Mouse (Mus musculus) myocyte (in vitro differentiated cells): ENCODE results near the gene Trim40. TPM values are rescaled to one million over a fixed set of nuclear protein-coding genes. Genes with fewer than 3 reads are reported as not detected.

Source experiments
- H3K27me3 ChIP-seq: one replicate; pipeline ENCODE4 v1.6.1; 2011; ENCODE audit not compliant: control insufficient read depth, insufficient read depth, insufficient read length
- H3K36me3 ChIP-seq: one replicate; pipeline ENCODE4 v1.6.1; 2011; ENCODE audit not compliant: control insufficient read depth, insufficient read depth
- H3K4me2 ChIP-seq: one replicate; pipeline ENCODE4 v1.6.1; 2011; ENCODE audit warnings: low read depth, control low read depth
- H3K4me3 ChIP-seq: one replicate; pipeline ENCODE4 v1.5.1; 2011; ENCODE audit warnings: mild to moderate bottlenecking, control low read depth, moderate library complexity
- H3K79me2 ChIP-seq: one replicate; pipeline ENCODE4 v1.6.1; 2011; ENCODE audit not compliant: control insufficient read depth, insufficient read depth
- H3ac ChIP-seq: one replicate; pipeline ENCODE4 v1.6.1; 2011; ENCODE audit not compliant: control insufficient read depth, insufficient read length
- CEBPB ChIP-seq: IDR thresholded peaks from 2 replicates; pipeline ENCODE4 v1.6.1; 2011; ENCODE audit warnings: mild to moderate bottlenecking, moderate library complexity; ENCODE audit not compliant: poor library complexity, insufficient read depth, severe bottlenecking
- E2F4 ChIP-seq: IDR thresholded peaks from one replicate; pipeline ENCODE4 v1.6.1; 2011; ENCODE audit warnings: mild to moderate bottlenecking, control low read depth, moderate library complexity; ENCODE audit not compliant: insufficient read depth
- MAX ChIP-seq: IDR thresholded peaks from one replicate; pipeline ENCODE4 v1.6.1; 2011; ENCODE audit warnings: low read depth, mild to moderate bottlenecking, control low read depth
- MYOD1 ChIP-seq, 3 experiments: IDR thresholded peaks; one replicate each; pipeline ENCODE4 v1.6.1; 2011; ENCODE audit warnings: control low read depth in 2 of 3, low read depth in 2 of 3, mild to moderate bottlenecking in 2 of 3, moderate library complexity in 1 of 3; ENCODE audit not compliant: insufficient read length in 2 of 3, control insufficient read depth in 1 of 3
- MYOG ChIP-seq, 3 experiments: IDR thresholded peaks; one replicate each; pipeline ENCODE4 v1.6.1; 2011; ENCODE audit warnings: control low read depth in 2 of 3, low read depth in 2 of 3, mild to moderate bottlenecking in 2 of 3; ENCODE audit not compliant: insufficient read length in 2 of 3, control insufficient read depth in 1 of 3, insufficient read depth in 1 of 3
- POLR2A ChIP-seq: IDR thresholded peaks from one replicate; pipeline ENCODE4 v1.6.1; 2011; ENCODE audit warnings: low read depth, mild to moderate bottlenecking, control low read depth, moderate library complexity; ENCODE audit not compliant: insufficient read length
- POLR2AphosphoS2 ChIP-seq: IDR thresholded peaks from one replicate; pipeline ENCODE4 v1.6.1; 2011; ENCODE audit warnings: low read depth, control low read depth; ENCODE audit not compliant: insufficient read length
- REST ChIP-seq: IDR thresholded peaks from one replicate; pipeline ENCODE4 v1.6.1; 2011; ENCODE audit warnings: mild to moderate bottlenecking, control low read depth, moderate library complexity; ENCODE audit not compliant: insufficient read depth, insufficient read length
- SRF ChIP-seq: IDR thresholded peaks from one replicate; pipeline ENCODE4 v1.6.1; 2011; ENCODE audit warnings: low read depth; ENCODE audit not compliant: control insufficient read depth, insufficient read length
- TCF12 ChIP-seq: IDR thresholded peaks from one replicate; pipeline ENCODE4 v1.6.1; 2011; ENCODE audit warnings: mild to moderate bottlenecking, control low read depth; ENCODE audit not compliant: poor library complexity, insufficient read depth, severe bottlenecking
- TCF3 ChIP-seq: IDR thresholded peaks from one replicate; pipeline ENCODE4 v1.6.1; 2011; ENCODE audit warnings: low read depth, control low read depth; ENCODE audit not compliant: insufficient read length
- USF1 ChIP-seq: IDR thresholded peaks from one replicate; pipeline ENCODE4 v1.6.1; 2011; ENCODE audit warnings: low read depth, mild to moderate bottlenecking, control low read depth, moderate library complexity
- polyA plus RNA-seq: library from polyadenylated mRNA; unstranded; fragments of >200 nt; fragmentation: generic; extraction: Trizol; gene quantifications from one replicate; pipeline ENCODE4 v1.2.1, GENCODE M21; 2012; ENCODE audit warnings: missing spikeins

Gene Trim40
- polyA plus RNA-seq, 1 experiment, result not detected

GRCm38 (mm10) chr17:36885132-36885790 lies 4.7 kb downstream of the Trim40 start:
- Histone ChIP-seq H3K4me3 (no peak overlapping the region), H3K4me2 (no peak overlapping the region), H3K79me2 (no peaks in the 10 kb centered on the region), H3K27me3 (no peaks in the 10 kb centered on the region), H3K36me3 (no peaks in the 10 kb centered on the region), H3ac (no peak overlapping the region)
- no peak for TF ChIP-seq E2F4
- TF ChIP-seq USF1, result no peak
- TF ChIP-seq TCF3, result no peak
- TF ChIP-seq REST, result no peak
- TF ChIP-seq CEBPB, result no peak
- TF ChIP-seq POLR2AphosphoS2, result no peak
- no peak for TF ChIP-seq MYOD1 (IDR thresholded peaks at IDR 0.05; ENCODE audit: control insufficient read depth in 1 of 3, insufficient read length in 2 of 3, low read depth in 2 of 3)
- no peak for TF ChIP-seq TCF12
- TF ChIP-seq MYOG (IDR thresholded peaks at IDR 0.05; ENCODE audit: control insufficient read depth in 1 of 3, insufficient read depth in 1 of 3, insufficient read length in 2 of 3, low read depth in 2 of 3), result no peak
- TF ChIP-seq POLR2A, result no peak
- TF ChIP-seq MAX, result no peak
- no peak for TF ChIP-seq SRF

GRCm38 (mm10) chr17:36883350-36883749 lies 6.6 kb downstream of the Trim40 start:
- TF ChIP-seq TCF12, result no peak
- TF ChIP-seq MYOG (IDR thresholded peaks at IDR 0.05; ENCODE audit: control insufficient read depth in 1 of 3, insufficient read depth in 1 of 3, insufficient read length in 2 of 3, low read depth in 2 of 3), result no peak
- no peak for TF ChIP-seq USF1
- TF ChIP-seq MAX, result no peak
- TF ChIP-seq POLR2AphosphoS2, result no peak
- TF ChIP-seq MYOD1 (IDR thresholded peaks at IDR 0.05; ENCODE audit: control insufficient read depth in 1 of 3, insufficient read length in 2 of 3, low read depth in 2 of 3), result no peak
- TF ChIP-seq SRF, result no peak
- H3K36me3 ChIP-seq, result no peaks in the 10 kb centered on the region
- H3K79me2 ChIP-seq, result no peaks in the 10 kb centered on the region
- no peak overlapping the region for H3K4me2 ChIP-seq
- no peaks in the 10 kb centered on the region for H3K27me3 ChIP-seq
- no peak overlapping the region for H3ac ChIP-seq
- no peak overlapping the region for H3K4me3 ChIP-seq

- Histone ChIP-seq H3ac (no peak overlapping the region), H3K4me2 (no peak overlapping the region), H3K36me3 (no peaks in the 10 kb centered on the region), H3K27me3 (peaks cover 4% of the 10 kb centered on the region), H3K79me2 (no peaks in the 10 kb centered on the region), H3K4me3 (no peak overlapping the region)
- no peak for TF ChIP-seq MYOG (IDR thresholded peaks at IDR 0.05; ENCODE audit: control insufficient read depth in 1 of 3, insufficient read depth in 1 of 3, insufficient read length in 2 of 3, low read depth in 2 of 3)
- no peak for TF ChIP-seq SRF
- TF ChIP-seq POLR2A, result no peak
- TF ChIP-seq USF1, result no peak
- no peak for TF ChIP-seq CEBPB
Observed at GRCm38 (mm10) chr17:36874636-36875035, 15.3 kb downstream of the Trim40 start.

- H3K27me3 ChIP-seq, result peaks cover 12% of the 10 kb centered on the region
- no peak overlapping the region for H3ac ChIP-seq
- H3K79me2 ChIP-seq, result no peaks in the 10 kb centered on the region
- H3K36me3 ChIP-seq, result no peaks in the 10 kb centered on the region
- H3K4me2 ChIP-seq, result no peak overlapping the region
- no peak for TF ChIP-seq TCF3
- TF ChIP-seq CEBPB, result no peak
- TF ChIP-seq MYOG (IDR thresholded peaks at IDR 0.05; ENCODE audit: control insufficient read depth in 1 of 3, insufficient read depth in 1 of 3, insufficient read length in 2 of 3, low read depth in 2 of 3), result no peak
- no peak overlapping the region for H3K4me3 ChIP-seq
Observed at GRCm38 (mm10) chr17:36869955-36870810, 19.7 kb downstream of the Trim40 start.

GRCm38 (mm10) chr17:36869284-36869954 lies 20.5 kb downstream of the Trim40 start, which contains the start of gene Trim10:
Gene Trim10 (plus strand): TSS chr17:36869574.
- no peaks in the 10 kb centered on the region for H3K36me3 ChIP-seq
- no peak for TF ChIP-seq TCF12
- TF ChIP-seq TCF3, result no peak
- no peak for TF ChIP-seq MAX
- TF ChIP-seq REST, result no peak
- no peak for TF ChIP-seq POLR2AphosphoS2
- TF ChIP-seq E2F4, result no peak
- TF ChIP-seq MYOD1 (IDR thresholded peaks at IDR 0.05; ENCODE audit: control insufficient read depth in 1 of 3, insufficient read length in 2 of 3, low read depth in 2 of 3), result no peak
- TF ChIP-seq USF1, result no peak
- no peak for TF ChIP-seq MYOG (IDR thresholded peaks at IDR 0.05; ENCODE audit: control insufficient read depth in 1 of 3, insufficient read depth in 1 of 3, insufficient read length in 2 of 3, low read depth in 2 of 3)
- no peak for TF ChIP-seq POLR2A
- no peak for TF ChIP-seq SRF
- no peak for TF ChIP-seq CEBPB
- no peak within 1 kb of the TSS for H3K4me2 ChIP-seq
- H3ac ChIP-seq, result no peak within 1 kb of the TSS
- peaks cover 12% of the 10 kb centered on the region for H3K27me3 ChIP-seq
- no peak within 1 kb of the TSS for H3K4me3 ChIP-seq
- H3K79me2 ChIP-seq, result no peaks in the 10 kb centered on the region
